Mouse (Mus musculus) cerebellum, adult 2 months (tissue): ENCODE data around the gene Eml6. TPM values are rescaled to one million over a fixed set of nuclear protein-coding genes. Genes with fewer than 3 reads are reported as not detected.
"Not testable (repeated sequence)": the region's sequence is repeated elsewhere in the genome, so short reads cannot be mapped to it uniquely, and the experiment has no call there.

Experiments used
- DNase-seq, 2 experiments: peaks; one replicate each; pipeline ENCODE4 v3.0.0; 2021
- H3K27ac ChIP-seq: fragments of 200-500 bp; 2 replicates; pipeline ENCODE4 v1.5.1; 2012; ENCODE audit warnings: low read length, control low read depth, inconsistent platforms; ENCODE audit not compliant: insufficient read depth
- H3K27me3 ChIP-seq: fragments of 200-500 bp; 2 replicates; pipeline ENCODE4 v1.6.1; 2012; ENCODE audit warnings: inconsistent platforms, mild to moderate bottlenecking, low read length, moderate library complexity; ENCODE audit not compliant: control insufficient read depth, insufficient read depth
- H3K4me1 ChIP-seq: fragments of 200-500 bp; 2 replicates; pipeline ENCODE4 v1.6.1; 2011; ENCODE audit warnings: low read length; ENCODE audit not compliant: control insufficient read depth, insufficient read depth
- H3K4me3 ChIP-seq: fragments of 200-500 bp; replicated peaks from 2 replicates; pipeline ENCODE3; 2011; ENCODE audit warnings: mild to moderate bottlenecking, low read depth, low read length, control low read depth; ENCODE audit not compliant: insufficient read depth
- CTCF ChIP-seq: fragments of 200-500 bp; IDR thresholded peaks from 2 replicates; pipeline ENCODE4 v1.5.1; 2011; ENCODE audit warnings: low read depth, mild to moderate bottlenecking, control low read depth, low read length, moderate library complexity, borderline replicate concordance; ENCODE audit not compliant: insufficient read depth
- POLR2A ChIP-seq: fragments of 200-500 bp; IDR thresholded peaks from 2 replicates; pipeline ENCODE4 v1.6.1; 2011; ENCODE audit warnings: low read length, control low read depth, borderline replicate concordance; ENCODE audit not compliant: insufficient read depth
- WGBS: fragments of 180-500 bp; shearing (Covaris S2); methylation state at CpG from one replicate; pipeline ENCODE4 v1.1.7; 2018; 5-methylcytosine and 5-hydroxymethylcytosine counted together
- polyA plus RNA-seq: library from polyadenylated mRNA; depleted of rRNA; stranded (reverse); fragments of >200 nt; gene quantifications from 2 replicates; pipeline ENCODE4 v1.2.3, GENCODE M21; 2012

Eml6 gene
- polyA plus RNA-seq, 1 experiment = 28.7 TPM

GRCm38 (mm10) chr11:29877981-29878380 lies 147.9 kb downstream of the Eml6 start:
- 89% methylated on average over 1 of the region's 1 CpGs for whole genome bisulfite sequencing
- TF ChIP-seq POLR2A (no peak), CTCF (no peak)

GRCm38 (mm10) chr11:29877280-29877679 lies 148.6 kb downstream of the Eml6 start:
- no peak for DNase-seq
- no peak overlapping the region for H3K4me3 ChIP-seq
- no peaks in the 10 kb centered on the region for H3K27me3 ChIP-seq
- no peaks in the 10 kb centered on the region for H3K4me1 ChIP-seq
- 64% methylated on average over 3 of the region's 3 CpGs for WGBS
- no peak overlapping the region for H3K27ac ChIP-seq
- TF ChIP-seq POLR2A = no peak
- no peak for TF ChIP-seq CTCF

More at GRCm38 (mm10) chr11:29877981-29878380, 147.9 kb downstream of the Eml6 start:
- Histone ChIP-seq H3K27me3 (no peaks in the 10 kb centered on the region), H3K27ac (no peak overlapping the region), H3K4me3 (no peak overlapping the region), H3K4me1 (no peaks in the 10 kb centered on the region)
- DNase-seq = no peak

- not testable (repeated sequence) for H3K27ac ChIP-seq, H3K4me3 ChIP-seq, H3K4me1 ChIP-seq, H3K27me3 ChIP-seq, DNase-seq
- WGBS = 84% methylated on average over 1 of the region's 1 CpGs
Observed at GRCm38 (mm10) chr11:29874781-29875180, 151.1 kb downstream of the Eml6 start.

- Histone ChIP-seq H3K4me1 (no peaks in the 10 kb centered on the region), H3K4me3 (no peak overlapping the region), H3K27ac (no peak overlapping the region), H3K27me3 (no peaks in the 10 kb centered on the region)
- no peak for DNase-seq
- TF ChIP-seq CTCF (no peak), POLR2A (no peak)
- 94% methylated on average over 2 of the region's 2 CpGs for whole genome bisulfite sequencing
Observed at GRCm38 (mm10) chr11:29870174-29870573, 155.7 kb downstream of the Eml6 start.

- Histone ChIP-seq H3K4me1 (no peaks in the 10 kb centered on the region), H3K4me3 (no peak overlapping the region), H3K27me3 (no peaks in the 10 kb centered on the region), H3K27ac (no peak overlapping the region)
- DNase-seq = no peak
- TF ChIP-seq POLR2A = no peak
- no peak for TF ChIP-seq CTCF
Observed at GRCm38 (mm10) chr11:29864269-29864668, 161.6 kb downstream of the Eml6 start.

- no peak overlapping the region for H3K4me3 ChIP-seq
- H3K27me3 ChIP-seq = no peaks in the 10 kb centered on the region
- no peak overlapping the region for H3K27ac ChIP-seq
- TF ChIP-seq CTCF (peak; percentile 37; the same call in 1 of the 2 replicates), POLR2A (no peak)
- H3K4me1 ChIP-seq = no peaks in the 10 kb centered on the region
- peak; percentile 24 to 25 for DNase-seq
- WGBS = 30% methylated on average over 2 of the region's 2 CpGs
Observed at GRCm38 (mm10) chr11:29861750-29862397, 164.0 kb downstream of the Eml6 start.

GRCm38 (mm10) chr11:29861040-29861439 lies 164.8 kb downstream of the Eml6 start:
- 83% methylated on average over 2 of the region's 2 CpGs for WGBS
- H3K4me3 ChIP-seq = no peak overlapping the region
- no peak for TF ChIP-seq CTCF
- TF ChIP-seq POLR2A = no peak
- no peaks in the 10 kb centered on the region for H3K27me3 ChIP-seq
- H3K4me1 ChIP-seq = no peaks in the 10 kb centered on the region
- H3K27ac ChIP-seq = no peak overlapping the region
- no peak for DNase-seq

- WGBS = 87% methylated on average over 3 of the region's 3 CpGs
- H3K27ac ChIP-seq = no peak overlapping the region
- no peak for TF ChIP-seq CTCF
- no peak for TF ChIP-seq POLR2A
Observed at GRCm38 (mm10) chr11:29840606-29841227, 185.1 kb downstream of the Eml6 start.

More at GRCm38 (mm10) chr11:29840606-29841227, 185.1 kb downstream of the Eml6 start:
- DNase-seq = no peak
- peaks cover 3% of the 10 kb centered on the region; the same call in 1 of the 2 replicates for H3K4me1 ChIP-seq
- H3K4me3 ChIP-seq = no peak overlapping the region
- H3K27me3 ChIP-seq = no peaks in the 10 kb centered on the region
